Mouse (Mus musculus) cerebellum, adult 2 months (tissue): Measurements from ENCODE around the gene Lyg1.

Source experiments
- CTCF ChIP-seq: fragments of 200-500 bp; IDR thresholded peaks from 2 replicates; pipeline ENCODE4 v1.5.1; 2011; ENCODE audit warnings: low read depth, mild to moderate bottlenecking, control low read depth, low read length, moderate library complexity, borderline replicate concordance; ENCODE audit not compliant: insufficient read depth
- POLR2A ChIP-seq: fragments of 200-500 bp; IDR thresholded peaks from 2 replicates; pipeline ENCODE4 v1.6.1; 2011; ENCODE audit warnings: low read length, control low read depth, borderline replicate concordance; ENCODE audit not compliant: insufficient read depth

DNA sequence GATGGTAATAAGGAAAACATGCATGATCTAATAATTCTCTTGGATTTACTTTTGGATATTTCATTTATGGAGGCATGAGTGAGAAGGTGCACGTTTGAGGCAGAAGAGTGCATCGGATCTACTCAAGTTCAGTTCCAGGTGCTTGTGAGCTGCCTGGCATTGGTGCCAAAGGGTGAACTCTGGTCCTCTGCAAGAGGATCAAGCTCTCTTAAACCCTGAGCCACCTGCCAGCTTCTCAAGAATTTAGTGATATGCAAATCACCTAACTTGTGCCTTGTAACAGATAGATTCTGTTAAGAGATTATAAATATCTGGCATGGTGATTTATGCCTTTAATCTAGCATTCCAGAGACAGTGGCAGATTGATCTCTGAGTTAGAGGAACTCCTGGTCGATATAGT lies 45.5 kb upstream of the Lyg1 start:
- TF ChIP-seq CTCF (no peak), POLR2A (no peak)
